Mouse (Mus musculus) layer of hippocampus, adult 11-12 months (tissue): Measurements from ENCODE around the gene Apoc4.

ENCODE experiments used
- DNase-seq: peaks from one replicate; pipeline ENCODE4 v3.0.0; 2022; ENCODE audit warnings: low spot score

The Apoc4 gene

GRCm38 (mm10) chr7:19628536-19629360 lies 52.5 kb downstream of the Apoc4 start:
- DNase-seq: peak; percentile 91

DNA sequence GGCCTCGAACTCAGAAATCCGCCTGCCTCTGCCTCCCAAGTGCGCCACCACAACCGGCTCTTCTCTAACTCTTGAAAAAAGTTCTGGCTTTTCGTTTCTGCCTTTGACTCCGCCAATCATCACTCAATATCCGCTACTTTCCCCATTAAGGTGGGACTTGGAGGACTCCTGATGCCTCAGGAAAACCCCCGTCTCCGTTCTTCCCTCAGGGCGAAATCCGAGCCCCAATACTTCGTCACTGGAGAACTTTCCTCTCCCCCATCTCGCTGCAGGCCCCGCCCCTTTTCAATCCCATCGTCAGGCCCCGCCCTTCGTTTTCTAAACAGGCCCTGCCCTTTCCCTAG lies 53.1 kb downstream of the Apoc4 start:
- DNase-seq: no peak
